33 mouse cellular contexts compared by ENCODE assay signal in genomic region chr11:117425466-117425865, GRCm38 (mm10). TPM values are rescaled to one million over a fixed set of nuclear protein-coding genes. Genes with fewer than 3 reads are reported as not detected.
DNase-seq lines count a peak whose midpoint lies in the region; ATAC-seq and TF ChIP-seq lines count a peak whose summit lies in the region.
"Had no signal": no experiment of that assay in that cellular context is flagged by ENCODE, and none has a peak within 500 bp of the region (broad histone marks: within the 10 kb centered on the region; RNA-seq: fewer than 3 reads in every experiment).

No protein-coding gene starts in this region.

- no peak for DNase-seq in lung, postnatal 14 days
- peak; percentile 84 for DNase-seq in R1 (ENCODE audit: low read depth, low spot score)
- no peak for DNase-seq in spleen, postnatal 14 days (ENCODE audit: low spot score in 2 of 2)
- DNase-seq in forebrain, embryonic 11.5 days (ENCODE audit: low spot score), result no peak
- DNase-seq: adrenal gland, postnatal 10 days; cerebellum, adult 8-10 months; cerebellum, postnatal 25 days; gastrocnemius, adult 2 months; kidney, adult 2 months; layer of hippocampus, adult 9-11 months; liver, embryonic 13.5 days; lung, adult 18-20 months; lung, postnatal 36 days; right cerebral cortex, postnatal 14 days; thymus, adult 18-20 months had no signal

- no peak for TF ChIP-seq CTCF in ES-Bruce4 (IDR thresholded peaks at IDR 0.05; ENCODE audit: low read depth, low read length)

- TF ChIP-seq POLR2A in ES-Bruce4 (IDR thresholded peaks at IDR 0.05; ENCODE audit: insufficient read depth, low read length), result no peak

- no peak overlapping the region for H3K4me2 ChIP-seq in lung, embryonic 16.5 days (ENCODE audit: low read depth, low read length)
- 0 out of 2 replicates have a peak overlapping the region, but pooled peaks have one; percentile 14 for H3K4me2 ChIP-seq in intestine, embryonic 16.5 days (ENCODE audit: low read depth, low read length)
- H3K4me2 ChIP-seq in forebrain, embryonic 11.5 days (ENCODE audit: low read depth, low read length, severe bottlenecking), result no peak overlapping the region
- H3K4me2 ChIP-seq in forebrain, embryonic 12.5 days, result no peak overlapping the region
- H3K4me2 ChIP-seq: embryonic facial prominence, embryonic 12.5 days; hindbrain, embryonic 12.5 days; limb, embryonic 15.5 days; liver, embryonic 13.5 days; midbrain, embryonic 13.5 days; neural tube, embryonic 15.5 days; stomach, embryonic 15.5 days had no signal

- H3K27ac ChIP-seq in lung, embryonic 16.5 days (ENCODE audit: low read length), result no peak overlapping the region
- H3K27ac ChIP-seq in ES-Bruce4 (ENCODE audit: insufficient read depth, low read length), result no peak overlapping the region
- H3K27ac ChIP-seq in intestine, embryonic 16.5 days (ENCODE audit: low read length), result no peak overlapping the region
- no peak overlapping the region for H3K27ac ChIP-seq in forebrain, embryonic 11.5 days (ENCODE audit: low read depth, low read length)
- no peak overlapping the region for H3K27ac ChIP-seq in forebrain, embryonic 12.5 days
- H3K27ac ChIP-seq: embryonic facial prominence, embryonic 12.5 days; gastrocnemius, adult 2 months; hindbrain, embryonic 12.5 days; limb, embryonic 10.5 days; limb, embryonic 15.5 days; liver, embryonic 13.5 days; midbrain, embryonic 13.5 days; neural tube, embryonic 15.5 days; stomach, embryonic 15.5 days had no signal

- no peak for TF ChIP-seq EP300 in ES-Bruce4 (IDR thresholded peaks at IDR 0.05; ENCODE audit: insufficient read depth, low read depth, low read length)

- H3K4me1 ChIP-seq in lung, embryonic 16.5 days (replicated peaks; ENCODE audit: control insufficient read depth, insufficient read depth, low read length), result no peaks in the 10 kb centered on the region
- peaks cover 2% of the 10 kb centered on the region for H3K4me1 ChIP-seq in ES-Bruce4 (ENCODE audit: control insufficient read depth, insufficient read depth, low read length)
- 0 out of 2 replicates have a peak, but pooled peaks cover 3% of the 10 kb centered on the region for H3K4me1 ChIP-seq in intestine, embryonic 16.5 days (ENCODE audit: control insufficient read depth, insufficient read depth, low read length)
- H3K4me1 ChIP-seq in forebrain, embryonic 11.5 days (replicated peaks; ENCODE audit: control insufficient read depth, insufficient read depth, low read length), result no peaks in the 10 kb centered on the region
- peaks cover 24% of the 10 kb centered on the region for H3K4me1 ChIP-seq in forebrain, embryonic 12.5 days

- WGBS in lung, embryonic 16.5 days, result 41% methylated on average over 8 of the region's 9 CpGs
- WGBS in intestine, embryonic 16.5 days, result 35% methylated on average over 9 of the region's 9 CpGs
- 61% methylated on average over 8 of the region's 9 CpGs for WGBS in forebrain, embryonic 11.5 days
- 60% methylated on average over 9 of the region's 9 CpGs for WGBS in forebrain, embryonic 12.5 days

- ATAC-seq in lung, embryonic 16.5 days (ENCODE audit: low read depth), result peak; percentile 26; the same call in 1 of the 2 replicates
- ATAC-seq in intestine, embryonic 16.5 days, result 0 out of 2 replicates have a peak, but pooled peaks have one; percentile 11
- ATAC-seq in forebrain, embryonic 11.5 days (replicated peaks; ENCODE audit: low FRiP score), result no peak
- ATAC-seq in forebrain, embryonic 12.5 days (ENCODE audit: low FRiP score), result no peak
- ATAC-seq: activated CD4-positive, CD25-positive, alpha-beta regulatory T cell, adult 4 months; CD4-positive, CD25-positive, alpha-beta regulatory T cell, adult 4 months; forebrain, embryonic 16.5 days had no signal

- no peaks in the 10 kb centered on the region for H3K36me3 ChIP-seq in lung, embryonic 16.5 days (ENCODE audit: control insufficient read depth, insufficient read depth, low read length)
- H3K36me3 ChIP-seq in ES-Bruce4 (ENCODE audit: control insufficient read depth, insufficient read depth, low read length, poor library complexity, severe bottlenecking), result no peaks in the 10 kb centered on the region
- no peaks in the 10 kb centered on the region for H3K36me3 ChIP-seq in intestine, embryonic 16.5 days (ENCODE audit: control insufficient read depth, insufficient read depth, low read length)
- no peaks in the 10 kb centered on the region for H3K36me3 ChIP-seq in forebrain, embryonic 11.5 days (ENCODE audit: control insufficient read depth, insufficient read depth, low read length)
- H3K36me3 ChIP-seq in forebrain, embryonic 12.5 days (replicated peaks), result no peaks in the 10 kb centered on the region
- H3K36me3 ChIP-seq: embryonic facial prominence, embryonic 12.5 days; hindbrain, embryonic 12.5 days; limb, embryonic 10.5 days; limb, embryonic 15.5 days; liver, embryonic 13.5 days; midbrain, embryonic 13.5 days; neural tube, embryonic 15.5 days; stomach, embryonic 15.5 days had no signal

- H3K27me3 ChIP-seq in lung, embryonic 16.5 days (ENCODE audit: control insufficient read depth, insufficient read depth, low read depth, low read length), result peaks cover 5% of the 10 kb centered on the region; the same call in 1 of the 2 replicates
- no peaks in the 10 kb centered on the region for H3K27me3 ChIP-seq in ES-Bruce4 (ENCODE audit: control insufficient read depth, insufficient read depth, low read length, poor library complexity, severe bottlenecking)
- H3K27me3 ChIP-seq in intestine, embryonic 16.5 days (replicated peaks; ENCODE audit: control insufficient read depth, insufficient read depth, low read length), result no peaks in the 10 kb centered on the region
- no peaks in the 10 kb centered on the region for H3K27me3 ChIP-seq in forebrain, embryonic 11.5 days (ENCODE audit: control insufficient read depth, insufficient read depth, low read length)
- 0 out of 2 replicates have a peak, but pooled peaks cover 11% of the 10 kb centered on the region for H3K27me3 ChIP-seq in forebrain, embryonic 12.5 days
- H3K27me3 ChIP-seq: embryonic facial prominence, embryonic 12.5 days; limb, embryonic 15.5 days; neural tube, embryonic 15.5 days; stomach, embryonic 15.5 days had no signal

- H3K9ac ChIP-seq in lung, embryonic 16.5 days (ENCODE audit: low read length), result no peak overlapping the region
- H3K9ac ChIP-seq in ES-Bruce4 (ENCODE audit: low read depth, poor library complexity, severe bottlenecking), result no peak overlapping the region
- H3K9ac ChIP-seq in intestine, embryonic 16.5 days (ENCODE audit: low read depth, low read length), result no peak overlapping the region
- no peak overlapping the region for H3K9ac ChIP-seq in forebrain, embryonic 11.5 days (ENCODE audit: low read length)
- no peak overlapping the region for H3K9ac ChIP-seq in forebrain, embryonic 12.5 days
- H3K9ac ChIP-seq: embryonic facial prominence, embryonic 12.5 days; hindbrain, embryonic 12.5 days; limb, embryonic 15.5 days; liver, embryonic 13.5 days; midbrain, embryonic 13.5 days; neural tube, embryonic 15.5 days; stomach, embryonic 15.5 days had no signal

- no peak overlapping the region for H3K4me3 ChIP-seq in lung, embryonic 16.5 days (ENCODE audit: low read length)
- H3K4me3 ChIP-seq in ES-Bruce4 (ENCODE audit: low read depth, low read length), result peak overlapping the region; percentile 11; the same call in 1 of the 2 replicates
- no peak overlapping the region for H3K4me3 ChIP-seq in intestine, embryonic 16.5 days (ENCODE audit: low read length)
- no peak overlapping the region for H3K4me3 ChIP-seq in forebrain, embryonic 11.5 days (ENCODE audit: low read depth, low read length)
- no peak overlapping the region for H3K4me3 ChIP-seq in forebrain, embryonic 12.5 days (replicated peaks)
- H3K4me3 ChIP-seq: embryonic facial prominence, embryonic 12.5 days; gastrocnemius, adult 2 months; hindbrain, embryonic 12.5 days; limb, embryonic 10.5 days; limb, embryonic 15.5 days; liver, embryonic 13.5 days; midbrain, embryonic 13.5 days; neural tube, embryonic 15.5 days; stomach, embryonic 15.5 days had no signal

- H3K9me3 ChIP-seq in lung, embryonic 16.5 days (ENCODE audit: control insufficient read depth, low read length), result no peaks in the 10 kb centered on the region; the same call in 1 of the 2 replicates
- no peaks in the 10 kb centered on the region for H3K9me3 ChIP-seq in ES-Bruce4 (replicated peaks; ENCODE audit: control insufficient read depth, insufficient read depth, low read length, poor library complexity, severe bottlenecking)
- H3K9me3 ChIP-seq in intestine, embryonic 16.5 days (ENCODE audit: control insufficient read depth, low read length), result no peaks in the 10 kb centered on the region
- H3K9me3 ChIP-seq in forebrain, embryonic 11.5 days (ENCODE audit: control insufficient read depth, low read length), result no peaks in the 10 kb centered on the region
- H3K9me3 ChIP-seq in forebrain, embryonic 12.5 days, result no peaks in the 10 kb centered on the region; the same call in 1 of the 2 replicates
- H3K9me3 ChIP-seq: embryonic facial prominence, embryonic 12.5 days; hindbrain, embryonic 12.5 days; limb, embryonic 10.5 days; limb, embryonic 15.5 days; liver, embryonic 13.5 days; midbrain, embryonic 13.5 days; neural tube, embryonic 15.5 days; stomach, embryonic 15.5 days had no signal

RNA-seq across cellular contexts. Expression of gene Gm11733, which starts 58.7 kb away (rescaled TPM):
- polyA plus RNA-seq in lung, embryonic 16.5 days (2015; fragmentation: Nextera tagmentation; extraction: Ambion mirVana), result not detected in 2 replicates
- not detected in 2 replicates for polyA plus RNA-seq in ES-Bruce4 (2011; ENCODE audit: insufficient read depth, insufficient read length, low read depth, missing spikeins)
- polyA plus RNA-seq in intestine, embryonic 16.5 days (2015; fragmentation: Nextera tagmentation; extraction: Ambion mirVana), result 0.05 TPM in 1 of 2 replicates, not detected in the other
- not detected in 2 replicates for polyA plus RNA-seq in forebrain, embryonic 11.5 days (2014; fragmentation: Nextera tagmentation; extraction: Ambion mirVana)
- 0.20 TPM in 1 of 2 replicates, not detected in the other for polyA plus RNA-seq in forebrain, embryonic 12.5 days (2016; fragmentation: Nextera tagmentation; extraction: Ambion mirVana)
- polyA plus RNA-seq: CD4-positive, CD25-positive, alpha-beta regulatory T cell, adult 4 months; embryonic facial prominence, embryonic 12.5 days; forebrain, embryonic 16.5 days; gonadal fat pad, adult 2 months; hindbrain, embryonic 12.5 days; kidney, embryonic 16.5 days; large intestine, adult 2 months; limb, embryonic 10.5 days; liver, embryonic 13.5 days; midbrain, embryonic 13.5 days; small intestine, adult 2 months; stomach, embryonic 15.5 days had no signal

Comparison
In these comparisons a context has a peak if more than half of its experiments do, and no peak if none do; other contexts are left out.
1. ATAC-seq: peak in lung, embryonic 16.5 days (single experiment) and intestine, embryonic 16.5 days (single experiment); none in forebrain, embryonic 11.5 days (single experiment) and forebrain, embryonic 12.5 days (single experiment).